Mouse (Mus musculus) stomach, embryonic 16.5 days (tissue): ENCODE results near the gene Thrsp. TPM values are rescaled to one million over a fixed set of nuclear protein-coding genes. Genes with fewer than 3 reads are reported as not detected.

Experiments used
- ATAC-seq: fragments of 200-750 bp; cut with Nextera tagmentation; 2 replicates; pipeline ENCODE4 v1.8.0; 2017; ENCODE audit warnings: moderate number of reproducible peaks, moderate TSS enrichment; ENCODE audit not compliant: insufficient read depth, low FRiP score
- H3K27ac ChIP-seq: fragments of 300-500 bp; sonication (generic); 2 replicates; pipeline ENCODE4 v1.5.1; 2014; ENCODE audit warnings: low read length
- H3K27me3 ChIP-seq: fragments of 300-500 bp; sonication (generic); 2 replicates; pipeline ENCODE4 v1.6.1; 2014; ENCODE audit warnings: low read length, control low read depth, mixed read lengths; ENCODE audit not compliant: control insufficient read depth, insufficient read depth
- H3K36me3 ChIP-seq: fragments of 300-500 bp; sonication (generic); 2 replicates; pipeline ENCODE4 v1.6.1; 2014; ENCODE audit warnings: low read length; ENCODE audit not compliant: control insufficient read depth, insufficient read depth
- H3K4me1 ChIP-seq: fragments of 300-500 bp; sonication (generic); 2 replicates; pipeline ENCODE4 v1.6.1; 2014; ENCODE audit warnings: low read length, control low read depth, mixed read lengths; ENCODE audit not compliant: control insufficient read depth, insufficient read depth
- H3K4me2 ChIP-seq: fragments of 300-500 bp; sonication (generic); 2 replicates; pipeline ENCODE4 v1.6.1; 2014; ENCODE audit warnings: low read depth, low read length, mixed read lengths
- H3K4me3 ChIP-seq: fragments of 300-500 bp; sonication (generic); replicated peaks from 2 replicates; pipeline ENCODE4 v1.5.1; 2014; ENCODE audit warnings: mild to moderate bottlenecking, low read length
- H3K9ac ChIP-seq: fragments of 300-500 bp; sonication (generic); 2 replicates; pipeline ENCODE4 v1.6.1; 2014; ENCODE audit warnings: low read length
- H3K9me3 ChIP-seq: fragments of 300-500 bp; sonication (generic); replicated peaks from 2 replicates; pipeline ENCODE4 v1.6.1; 2016; ENCODE audit warnings: low read length, control low read depth; ENCODE audit not compliant: control insufficient read depth
- WGBS: fragments of 180-500 bp; shearing (Covaris S2); extraction: QIAGEN DNeasy Blood & Tissue Kit; methylation state at CpG from one replicate; pipeline ENCODE4 v1.1.7; 2014; 5-methylcytosine and 5-hydroxymethylcytosine counted together
- polyA plus RNA-seq: library from polyadenylated mRNA; unstranded; fragments of >200 nt; fragmentation: Nextera tagmentation; extraction: Ambion mirVana; gene quantifications from 2 replicates; pipeline ENCODE4 v1.2.1, GENCODE M21; 2015

The Thrsp gene
- polyA plus RNA-seq, 1 experiment from 2014 or later: 4.1 TPM

DNA sequence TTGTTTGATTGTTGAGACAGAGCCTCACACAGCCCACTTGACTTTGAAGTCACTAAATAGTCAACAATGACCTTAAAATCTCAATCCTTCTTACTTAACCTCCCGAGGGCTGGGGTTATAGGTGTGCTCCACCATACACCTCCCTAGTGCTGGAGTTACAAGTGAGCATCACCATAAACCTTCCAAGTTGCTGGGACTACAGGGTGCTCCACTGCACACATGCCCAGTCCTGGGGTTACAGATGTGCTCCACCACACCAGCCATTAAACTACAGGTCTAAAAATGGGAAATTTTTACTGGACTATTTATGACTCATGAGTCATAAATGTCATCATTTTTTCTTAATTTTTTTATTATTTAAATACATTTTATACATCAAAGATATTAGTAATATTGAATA lies 51.6 kb downstream of the Thrsp start:
- Histone ChIP-seq H3K9me3 (no peaks in the 10 kb centered on the region), H3K4me2 (no peak overlapping the region), H3K4me3 (no peak overlapping the region), H3K27me3 (no peaks in the 10 kb centered on the region), H3K4me1 (0 out of 2 replicates have a peak, but pooled peaks cover 2% of the 10 kb centered on the region), H3K27ac (no peak overlapping the region), H3K36me3 (no peaks in the 10 kb centered on the region), H3K9ac (no peak overlapping the region)
- ATAC-seq: no peak
- WGBS: 73% methylated on average over 1 of the region's 1 CpGs

Other genes with a start within 250 kb of the Thrsp start
- gene Usp35, start 85.7 kb downstream of the Thrsp start, polyA plus RNA-seq: 0.95 and 1.5 TPM in 2 replicates
- 5.1 and 5.3 TPM in 2 replicates for gene Kctd21, start 85.4 kb downstream of the Thrsp start, polyA plus RNA-seq
- gene Alg8, start 46.1 kb downstream of the Thrsp start, polyA plus RNA-seq: 38.5 and 42.5 TPM in 2 replicates
- 292 and 373 TPM in 2 replicates for gene Ndufc2, start 17.7 kb downstream of the Thrsp start, polyA plus RNA-seq
- gene Kctd14, start 33.6 kb upstream of the Thrsp start, polyA plus RNA-seq: 25.9 and 37.1 TPM in 2 replicates
- 52.8 and 56.1 TPM in 2 replicates for gene Ints4, start 63.2 kb upstream of the Thrsp start, polyA plus RNA-seq
- gene Aamdc, start 161.8 kb upstream of the Thrsp start, polyA plus RNA-seq: 54.4 and 63.1 TPM in 2 replicates
- gene Rsf1, start 162.2 kb upstream of the Thrsp start, polyA plus RNA-seq: 16.8 and 17.4 TPM in 2 replicates